Mouse (Mus musculus) gastrocnemius, adult 2 months (tissue): ENCODE results near the gene Hoga1. TPM values are rescaled to one million over a fixed set of nuclear protein-coding genes. Genes with fewer than 3 reads are reported as not detected.

Experiments used
- DNase-seq: peaks from one replicate; pipeline ENCODE4 v3.0.0; 2022
- H3K27ac ChIP-seq: fragments of 200-600 bp; 2 replicates; pipeline ENCODE4 v1.8.1; 2022; ENCODE audit warnings: mild to moderate bottlenecking
- H3K4me3 ChIP-seq: fragments of 200-600 bp; 2 replicates; pipeline ENCODE4 v1.8.1; 2022; ENCODE audit warnings: mild to moderate bottlenecking, moderate library complexity
- CTCF ChIP-seq: fragments of 200-600 bp; IDR thresholded peaks from 2 replicates; pipeline ENCODE4 v1.8.1; 2022; ENCODE audit warnings: antibody characterized with exemption, mild to moderate bottlenecking, moderate library complexity
- intact Hi-C: fragments of 180-260 bp; cut with DNase I; formaldehyde crosslinking; loops from one replicate; pipeline ENCODE4 v1.15.1; 2025
- total RNA-seq, 2 experiments: library from RNA; stranded (reverse); gene quantifications; 2 replicates each; pipeline ENCODE4 v1.2.3; 2021

Gene Hoga1
- total RNA-seq, 2 experiments from 2014 or later: 2.9 to 3.1 TPM

- no peak for TF ChIP-seq CTCF
- DNase-seq: peak; percentile 14
- Histone ChIP-seq H3K4me3 (no peak overlapping the region), H3K27ac (no peak overlapping the region)
- intact Hi-C loops: no loop called here
Observed at GRCm38 (mm10) chr19:42011123-42011522, 34.3 kb upstream of the Hoga1 start.

- Histone ChIP-seq H3K27ac (peak overlapping the region; percentile 28; the same call in 1 of the 2 replicates), H3K4me3 (no peak overlapping the region)
- intact Hi-C loops: no loop called here
- TF ChIP-seq CTCF: no peak
- peak; percentile 79 for DNase-seq
Observed at GRCm38 (mm10) chr19:42014231-42014825, 31.1 kb upstream of the Hoga1 start.

GRCm38 (mm10) chr19:42015001-42015400 lies 30.4 kb upstream of the Hoga1 start:
- Histone ChIP-seq H3K27ac (no peak overlapping the region), H3K4me3 (no peak overlapping the region)
- no peak for TF ChIP-seq CTCF
- no peak for DNase-seq
- intact Hi-C loops: no loop called here

GRCm38 (mm10) chr19:42016251-42016650 lies 29.2 kb upstream of the Hoga1 start:
- intact Hi-C loops: no loop called here
- no peak for TF ChIP-seq CTCF
- no peak overlapping the region for H3K4me3 ChIP-seq

GRCm38 (mm10) chr19:42016840-42017239 lies 28.6 kb upstream of the Hoga1 start:
- H3K4me3 ChIP-seq: peak overlapping the region; percentile 45
- H3K27ac ChIP-seq: peak overlapping the region; percentile 87
- DNase-seq: peak; percentile 67
- intact Hi-C loops: no loop called here
- no peak for TF ChIP-seq CTCF

More at GRCm38 (mm10) chr19:42016251-42016650, 29.2 kb upstream of the Hoga1 start:
- no peak for DNase-seq
- H3K27ac ChIP-seq: peak overlapping the region; percentile 87

GRCm38 (mm10) chr19:42017399-42018247 lies 27.8 kb upstream of the Hoga1 start:
- intact Hi-C loops: no loop called here
- DNase-seq: peak; percentile 83
- peak overlapping the region; percentile 87 for H3K27ac ChIP-seq
- H3K4me3 ChIP-seq: peak overlapping the region; percentile 45
- no peak for TF ChIP-seq CTCF

GRCm38 (mm10) chr19:42019011-42019522 lies 26.3 kb upstream of the Hoga1 start:
- no peak overlapping the region for H3K4me3 ChIP-seq
- intact Hi-C loops: no loop called here
- no peak for DNase-seq
- TF ChIP-seq CTCF: no peak
- peak overlapping the region; percentile 29 for H3K27ac ChIP-seq

GRCm38 (mm10) chr19:42021681-42022541 lies 23.5 kb upstream of the Hoga1 start:
- intact Hi-C loops: no loop called here
- peak; percentile 66 for DNase-seq
- H3K27ac ChIP-seq: peak overlapping the region; percentile 73
- no peak for TF ChIP-seq CTCF
- H3K4me3 ChIP-seq: no peak overlapping the region

GRCm38 (mm10) chr19:42022542-42022848 lies 22.9 kb upstream of the Hoga1 start:
- Histone ChIP-seq H3K27ac (peak overlapping the region; percentile 73), H3K4me3 (no peak overlapping the region)
- peak; percentile 71 for DNase-seq
- intact Hi-C loops: no loop called here
- no peak for TF ChIP-seq CTCF

- TF ChIP-seq CTCF: peak; percentile 98
- intact Hi-C loops: loop anchor here (2.0 to 5.0 kb wide), 2 partner anchors 45 to 129 kb away; partner anchors contain the start of genes Mms19, Rrp12 and Ubtd1
- peak overlapping the region; percentile 48 for H3K27ac ChIP-seq
Observed at GRCm38 (mm10) chr19:42026158-42026557, 19.3 kb upstream of the Hoga1 start.

GRCm38 (mm10) chr19:42031112-42031511 lies 14.3 kb upstream of the Hoga1 start:
- H3K4me3 ChIP-seq: peak overlapping the region; percentile 21; the same call in 1 of the 2 replicates
- peak overlapping the region; percentile 80 for H3K27ac ChIP-seq
- DNase-seq: peak; percentile 43
- no peak for TF ChIP-seq CTCF
- intact Hi-C loops: no loop called here

More at GRCm38 (mm10) chr19:42026158-42026557, 19.3 kb upstream of the Hoga1 start:
- no peak overlapping the region for H3K4me3 ChIP-seq
- DNase-seq: peak; percentile 88

- Histone ChIP-seq H3K27ac (peak overlapping the region; percentile 77), H3K4me3 (no peak overlapping the region)
- intact Hi-C loops: no loop called here
- no peak for TF ChIP-seq CTCF
- peak; percentile 79 for DNase-seq
Observed at GRCm38 (mm10) chr19:42033611-42034010, 11.8 kb upstream of the Hoga1 start.
